Mouse (Mus musculus): ENCODE results near the gene Itfg2.

The Itfg2 gene

DNA sequence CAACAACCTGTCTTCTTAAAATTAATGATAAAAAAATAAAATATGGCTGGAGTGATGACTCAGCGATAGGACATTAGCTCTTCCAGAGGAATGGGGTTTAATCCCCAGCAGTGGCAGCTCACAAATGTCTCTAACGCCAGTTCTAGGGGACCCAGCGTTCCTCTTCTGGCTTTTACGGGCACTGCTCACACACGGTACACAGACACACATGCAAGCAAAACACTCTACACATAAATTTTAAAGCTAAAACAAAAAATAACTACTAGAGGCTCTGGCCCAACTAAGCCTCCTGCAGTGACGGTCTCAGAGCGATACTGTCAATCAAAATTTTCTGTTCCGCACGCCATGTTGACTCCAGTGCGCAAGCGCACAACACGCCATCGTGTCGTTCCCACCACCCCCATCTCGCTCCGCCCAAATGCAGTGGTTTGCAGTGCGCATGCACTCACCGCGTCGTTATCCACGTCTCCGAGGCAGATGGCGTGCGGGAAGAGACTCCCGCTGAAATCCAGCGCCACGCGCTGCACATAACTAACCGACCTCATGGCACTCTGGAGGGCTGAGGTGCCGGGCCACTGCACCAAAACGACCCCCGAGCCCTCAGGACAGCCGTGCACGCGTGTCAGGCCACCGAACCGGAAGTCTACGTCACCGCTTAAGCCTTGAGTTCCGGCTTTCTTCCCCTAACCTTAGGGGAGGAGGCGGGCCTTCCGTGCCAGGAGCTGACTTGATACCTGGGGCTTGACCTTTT is at the start of gene Itfg2:
Gene Itfg2, minus strand, starts transcription at position 663 of the 751 bp plus-strand sequence.
- peak; percentile 98 for DNase-seq (ENCODE audit: low spot score)

DNA sequence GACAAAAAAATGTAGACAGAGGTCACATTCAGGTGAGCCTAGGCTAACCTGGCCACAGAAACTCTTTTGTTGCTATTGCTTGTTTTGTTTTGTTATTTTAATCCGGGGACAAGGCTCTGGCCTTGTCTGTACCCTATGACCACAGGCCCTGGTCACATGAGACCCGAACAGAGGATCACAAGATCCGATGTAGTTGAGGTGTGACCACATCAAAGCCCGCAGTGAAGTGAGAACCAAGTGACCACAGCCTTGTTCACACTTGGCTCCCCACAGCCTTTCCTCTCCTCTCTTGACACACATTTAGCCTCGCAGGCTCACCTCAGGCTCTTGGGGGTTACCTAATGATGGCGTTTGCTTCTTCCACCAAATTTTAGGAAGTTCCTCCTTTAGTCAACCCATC is 49.4 kb upstream of the Itfg2 start:
- no peak for DNase-seq (ENCODE audit: low spot score)

DNA sequence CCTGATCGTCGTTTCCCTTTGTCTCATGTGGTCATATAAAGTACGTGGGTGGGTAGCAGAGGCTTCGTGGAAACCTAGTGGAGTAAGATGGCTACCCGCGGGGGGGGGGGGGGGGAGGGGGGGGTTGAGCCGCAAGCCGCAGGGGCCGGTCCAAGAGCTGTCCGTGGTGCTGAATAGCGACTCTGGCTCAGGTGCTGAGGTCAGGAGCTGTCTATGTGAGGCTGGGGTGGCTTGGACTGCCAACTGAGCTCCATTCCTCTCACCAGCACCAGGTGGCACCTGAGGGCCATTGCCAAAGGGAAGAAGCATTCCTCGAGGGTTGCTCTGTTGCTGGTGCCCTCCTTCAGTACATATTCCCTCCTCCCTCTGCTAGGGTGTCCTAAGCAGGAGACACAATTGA is 44.7 kb upstream of the Itfg2 start:
- DNase-seq (ENCODE audit: low spot score) = peak; percentile 69

DNA sequence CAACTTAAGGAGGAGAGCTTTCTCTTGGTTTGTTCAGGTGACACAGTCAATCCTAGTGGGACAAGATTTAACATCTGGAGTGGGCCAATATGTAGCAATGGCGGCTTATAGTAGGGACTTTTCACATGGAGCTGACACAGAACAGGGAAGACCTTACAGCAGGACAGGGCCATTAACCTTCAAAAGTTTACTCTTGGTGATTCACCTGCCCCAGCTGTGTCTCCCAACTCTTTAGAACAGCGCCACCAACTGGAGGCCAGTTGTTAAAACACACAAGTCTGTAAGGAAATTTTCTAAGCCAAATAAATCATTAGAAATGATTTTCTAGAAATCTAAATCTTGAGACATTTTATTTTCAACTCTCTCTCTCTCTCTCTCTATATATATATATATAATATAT is 42.6 kb upstream of the Itfg2 start:
- DNase-seq (ENCODE audit: low spot score) = no peak

DNA sequence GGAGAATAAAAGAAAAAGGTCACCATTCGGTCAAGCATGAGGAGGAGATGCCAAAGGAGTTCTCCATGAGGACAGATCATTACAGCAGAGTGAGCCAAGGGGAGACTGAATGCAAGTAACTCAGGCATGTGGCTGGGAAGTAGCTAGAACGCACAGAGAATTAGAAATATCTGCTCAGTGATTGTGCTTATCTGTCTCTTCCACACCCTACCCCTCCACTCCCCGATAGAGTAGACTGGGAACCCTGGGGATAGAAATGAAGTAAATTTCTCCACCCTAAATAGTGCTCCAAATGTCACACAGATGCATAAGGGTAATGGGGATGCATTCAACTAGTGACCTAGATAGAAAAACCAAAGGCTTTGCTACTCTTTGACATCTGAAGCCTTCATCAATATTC is 41.8 kb upstream of the Itfg2 start:
- no peak for DNase-seq (ENCODE audit: low spot score)

DNA sequence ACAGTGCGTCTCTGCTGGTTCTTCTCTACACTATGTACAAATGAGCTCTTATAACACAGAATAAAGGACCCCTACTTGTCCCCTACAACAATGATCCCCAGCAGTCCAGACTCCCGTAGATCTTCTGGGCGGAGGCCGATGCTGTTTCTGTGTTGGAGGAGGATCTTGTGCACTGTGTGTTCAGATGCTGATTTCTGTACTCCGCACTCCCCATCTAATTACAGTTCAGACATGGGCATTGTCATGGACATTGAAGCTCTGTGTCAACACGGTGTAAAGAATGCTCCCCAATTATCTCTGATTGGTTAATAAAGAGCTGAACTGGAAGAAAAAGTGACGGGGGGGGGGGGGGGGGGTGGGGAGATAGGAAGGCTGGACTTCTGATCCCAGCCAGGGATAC is 41.3 kb upstream of the Itfg2 start:
- DNase-seq (ENCODE audit: low spot score) = no peak

DNA sequence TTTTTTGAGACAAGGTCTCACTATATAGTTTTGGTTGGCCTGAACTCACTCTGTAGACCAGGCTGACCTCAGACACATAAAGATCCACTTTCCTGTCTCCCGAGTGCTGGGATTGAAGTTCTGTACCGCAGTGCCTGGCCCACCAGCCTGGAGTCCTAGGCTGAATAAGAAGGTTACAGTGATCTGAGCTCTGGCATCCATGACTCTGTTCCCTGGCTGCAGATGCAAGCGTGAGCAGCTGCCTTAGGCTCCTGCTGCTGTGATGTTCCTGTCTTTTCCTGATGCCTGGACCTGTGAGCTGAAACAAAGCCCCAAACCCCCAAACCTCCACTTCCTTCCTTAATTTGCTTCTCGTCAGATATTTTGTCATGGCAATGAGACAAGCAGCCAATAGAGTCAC is 40.3 kb upstream of the Itfg2 start:
- no peak for DNase-seq (ENCODE audit: low spot score)

DNA sequence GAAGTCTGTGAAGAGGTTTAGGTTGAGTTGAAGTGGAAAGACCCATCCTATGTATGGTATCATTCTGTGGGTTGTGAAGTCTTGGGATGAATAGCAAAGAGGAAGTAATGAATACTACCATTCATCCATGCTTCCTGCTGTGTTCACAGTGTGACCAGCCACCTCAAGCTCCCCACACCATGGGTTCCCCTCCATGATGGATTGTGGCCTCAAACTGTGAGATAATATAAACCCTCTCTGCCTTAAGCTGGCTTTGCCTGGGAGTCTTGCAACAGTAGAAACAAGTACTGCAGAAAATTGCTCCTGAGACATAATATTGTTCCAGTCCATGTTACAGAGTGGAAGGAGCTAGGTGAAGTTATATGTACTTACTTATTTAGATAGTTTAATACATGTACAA is 36.9 kb upstream of the Itfg2 start:
- DNase-seq (ENCODE audit: low spot score) = no peak

DNA sequence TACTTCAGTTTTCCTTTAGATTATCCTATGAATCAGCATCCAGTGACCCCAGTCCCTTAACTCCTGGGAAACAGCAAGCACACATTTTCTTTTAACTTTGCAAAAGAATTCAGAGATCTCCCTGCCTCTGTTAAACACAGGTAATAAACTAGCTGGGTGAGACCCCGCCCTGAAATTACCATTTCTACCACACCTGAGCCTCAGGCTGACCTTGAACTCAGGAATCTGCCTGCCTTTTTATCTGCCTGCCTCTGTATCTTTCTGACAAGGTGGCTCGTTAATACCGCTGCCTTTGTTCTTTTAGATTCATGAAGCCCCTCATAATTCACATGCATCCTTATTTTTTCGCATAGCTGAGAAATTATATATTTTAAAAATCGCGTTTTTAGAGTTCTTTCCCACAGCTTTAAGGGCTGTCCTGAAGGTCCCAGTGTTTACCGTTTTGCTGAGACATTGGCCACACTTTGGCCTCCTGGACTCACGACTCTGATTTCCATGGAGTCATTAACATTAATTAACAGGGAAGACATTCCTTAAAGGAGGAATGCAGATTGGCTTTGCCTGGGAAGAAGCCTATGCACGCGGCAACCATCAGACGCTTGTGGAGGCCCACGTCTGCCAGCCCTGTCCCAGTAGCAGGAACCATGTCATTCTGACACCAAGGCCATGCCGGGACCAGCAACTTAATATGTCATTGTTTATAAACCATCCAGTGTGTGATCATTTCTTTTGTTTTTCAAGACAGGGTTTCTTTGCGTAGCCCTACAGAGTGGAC is 36.2 kb upstream of the Itfg2 start:
- no peak for DNase-seq (ENCODE audit: low spot score)

DNA sequence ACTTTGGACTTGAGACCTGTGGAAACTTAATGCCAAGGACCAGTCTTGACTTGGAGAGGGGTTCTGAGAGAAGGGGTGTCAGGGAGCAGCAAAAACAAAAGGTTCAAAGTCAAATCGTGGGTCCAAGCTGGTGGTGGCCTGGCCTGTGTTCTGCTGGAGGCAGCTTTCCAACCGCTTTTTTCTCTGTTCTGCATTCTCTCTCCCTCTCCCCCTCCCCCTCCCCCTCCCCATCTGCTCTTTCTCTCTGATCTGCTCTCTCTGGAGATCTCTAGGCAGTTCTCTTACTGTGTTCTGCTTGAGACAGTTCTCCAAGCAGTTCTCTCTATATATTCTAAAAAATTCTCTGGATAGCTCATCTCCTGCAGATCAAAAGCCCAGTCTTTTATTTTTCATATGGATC is 35.6 kb upstream of the Itfg2 start:
- DNase-seq (ENCODE audit: low spot score) = no peak

DNA sequence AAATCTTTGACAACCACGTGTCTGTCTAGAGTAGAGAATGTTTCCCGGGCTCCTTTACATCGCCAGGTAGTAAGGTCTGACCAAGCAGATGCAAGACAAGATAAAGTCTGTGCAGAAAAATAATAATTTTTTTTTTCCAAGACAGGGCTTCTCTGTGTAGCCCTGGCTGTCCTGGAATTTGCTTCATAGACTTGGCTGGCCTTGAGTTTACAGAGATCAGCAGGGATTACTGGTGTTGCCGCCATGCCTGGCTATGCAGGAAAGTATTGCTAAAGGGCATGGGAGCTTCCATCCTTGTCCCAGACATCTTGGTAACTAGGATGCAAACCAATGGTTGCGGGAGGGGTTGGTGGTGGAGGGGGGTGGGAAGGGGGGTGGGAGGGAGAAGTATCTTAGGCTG is 32.5 kb upstream of the Itfg2 start:
- no peak for DNase-seq (ENCODE audit: low spot score)

DNA sequence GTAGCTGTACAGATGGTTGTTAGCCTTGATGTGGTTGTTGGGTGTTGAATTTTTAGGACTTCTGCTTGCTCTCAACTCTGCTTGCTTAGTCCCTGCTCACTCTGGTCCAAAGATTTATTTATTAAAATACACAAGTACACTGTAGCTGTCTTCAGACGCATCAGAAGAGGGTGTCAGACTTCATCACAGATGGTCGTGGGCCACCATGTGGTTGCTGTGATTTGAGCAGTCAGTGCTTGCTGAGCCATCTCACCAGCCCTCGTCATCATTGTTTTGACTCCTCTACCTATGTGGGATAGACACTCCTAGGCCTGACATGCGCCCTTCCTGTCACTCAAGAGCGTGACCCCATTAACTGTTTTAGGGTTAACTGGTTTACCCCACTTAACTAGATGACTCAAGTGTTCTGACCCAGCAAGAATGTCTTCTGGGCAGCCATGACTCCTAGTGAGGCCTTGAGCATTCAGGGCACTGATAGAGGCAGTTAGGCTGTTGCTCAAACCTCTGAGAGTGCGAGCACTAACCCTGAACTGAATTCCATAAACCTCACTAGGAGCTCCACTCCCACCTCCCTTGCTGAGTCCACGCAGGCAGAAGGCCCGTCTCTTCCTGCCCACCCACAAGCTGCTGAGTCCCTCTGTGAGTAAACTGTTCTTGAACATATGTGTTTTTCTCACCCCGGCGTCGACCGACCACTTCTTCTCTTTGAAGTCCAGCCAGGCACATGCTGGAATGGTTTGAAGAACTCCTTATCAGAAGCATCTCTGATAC is 31.3 kb upstream of the Itfg2 start:
- no peak for DNase-seq (ENCODE audit: low spot score)

DNA sequence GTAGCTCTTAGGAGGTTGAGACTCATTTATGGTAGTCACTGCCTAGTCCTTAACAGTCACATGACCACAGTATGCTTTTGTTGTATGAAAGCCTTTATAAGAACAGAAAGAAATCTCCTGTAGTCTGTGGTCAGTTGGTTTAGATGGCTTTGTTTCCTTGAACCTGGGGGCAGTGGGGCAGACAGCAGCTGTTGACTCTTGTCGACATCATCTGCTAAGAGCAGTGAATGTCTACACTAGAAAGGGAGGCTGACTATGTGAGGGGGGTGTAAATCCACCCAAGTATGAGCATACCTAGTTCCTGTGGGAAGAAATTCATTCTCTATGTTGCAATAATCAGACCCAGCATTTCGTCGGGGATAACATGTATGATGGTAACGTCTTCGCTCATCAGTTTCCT is 22.3 kb upstream of the Itfg2 start:
- no peak for DNase-seq (ENCODE audit: low spot score)

DNA sequence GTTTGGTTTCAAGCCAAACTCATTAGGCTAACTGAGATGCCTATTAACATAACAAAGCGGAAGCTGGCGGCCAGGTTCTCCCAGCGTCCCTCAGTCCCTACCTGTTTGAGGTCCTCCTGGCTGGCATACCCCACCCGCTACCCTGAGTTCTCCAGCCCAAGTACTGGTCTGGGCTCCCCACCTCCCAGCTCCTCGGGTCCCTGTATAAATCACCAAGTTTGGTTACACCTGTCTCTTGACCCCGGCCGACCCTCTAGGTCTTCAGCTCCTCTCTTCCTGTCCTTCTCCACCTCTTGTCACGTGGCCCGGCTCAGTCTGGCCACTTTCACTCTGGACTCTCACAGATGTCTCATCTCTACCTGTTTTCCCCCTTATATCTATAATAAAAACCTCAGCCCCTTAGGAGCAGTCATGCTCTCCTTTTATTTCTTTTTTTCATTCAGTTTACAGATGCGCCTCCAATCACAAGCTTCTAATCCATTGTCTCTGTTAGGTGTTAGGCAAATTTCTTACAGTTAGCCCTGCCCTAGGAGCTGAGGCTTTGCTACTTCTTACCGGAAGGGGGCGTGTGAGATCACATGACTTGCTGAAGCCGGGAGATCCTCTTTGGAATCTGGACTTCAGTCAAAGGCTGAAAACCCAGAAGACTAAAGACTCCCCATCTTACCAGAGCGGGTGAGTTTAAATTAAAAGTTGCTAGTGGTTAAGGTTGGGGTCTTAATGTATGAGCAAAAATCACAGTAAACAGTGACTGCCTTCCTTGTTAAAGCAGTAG is 21.2 kb upstream of the Itfg2 start:
- peak; percentile 79 for DNase-seq (ENCODE audit: low spot score)

DNA sequence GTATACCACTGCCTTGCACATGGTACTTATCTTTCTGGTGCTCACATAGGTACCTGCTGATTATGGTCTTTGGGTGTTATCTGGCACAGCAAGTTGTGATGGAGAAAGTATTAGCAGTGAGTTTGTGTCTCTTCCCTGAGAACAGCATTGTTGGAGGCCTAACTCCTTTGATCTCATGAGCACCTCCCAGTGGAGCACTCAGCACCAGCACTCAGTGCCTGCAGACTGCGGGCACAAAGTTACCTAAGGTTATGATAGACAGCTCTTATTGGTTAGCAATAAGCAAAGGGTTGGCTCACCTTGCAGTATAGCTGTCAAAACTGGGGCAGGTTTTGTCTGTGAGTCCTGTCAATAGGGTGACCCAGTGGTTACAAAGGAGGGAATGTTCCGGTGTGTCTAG is 15.5 kb upstream of the Itfg2 start:
- no peak for DNase-seq (ENCODE audit: low spot score)

DNA sequence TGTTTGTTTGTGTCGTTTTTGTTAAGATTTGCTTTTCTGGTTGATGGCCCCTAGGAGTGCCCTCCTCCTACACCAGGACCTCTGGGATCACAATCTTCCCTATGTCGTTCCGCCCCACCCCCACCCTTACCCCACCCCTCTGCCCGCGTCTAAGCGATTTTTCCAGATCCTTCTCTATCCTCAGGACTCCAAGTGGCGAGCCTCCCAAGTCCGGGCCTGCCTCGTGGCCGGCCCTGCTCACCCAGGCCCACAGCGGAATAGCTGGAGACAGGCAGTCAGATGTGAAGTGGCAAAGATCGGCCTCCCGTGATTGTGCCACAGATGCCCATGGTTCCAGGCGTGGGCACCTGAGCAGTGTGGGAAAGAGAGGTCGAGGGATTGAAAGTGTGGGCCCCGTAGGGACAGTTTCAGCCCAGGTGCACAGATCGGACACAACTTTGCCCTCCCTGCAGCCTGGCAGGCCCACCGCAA is 14.2 kb upstream of the Itfg2 start:
- no peak for DNase-seq (ENCODE audit: low spot score)

DNA sequence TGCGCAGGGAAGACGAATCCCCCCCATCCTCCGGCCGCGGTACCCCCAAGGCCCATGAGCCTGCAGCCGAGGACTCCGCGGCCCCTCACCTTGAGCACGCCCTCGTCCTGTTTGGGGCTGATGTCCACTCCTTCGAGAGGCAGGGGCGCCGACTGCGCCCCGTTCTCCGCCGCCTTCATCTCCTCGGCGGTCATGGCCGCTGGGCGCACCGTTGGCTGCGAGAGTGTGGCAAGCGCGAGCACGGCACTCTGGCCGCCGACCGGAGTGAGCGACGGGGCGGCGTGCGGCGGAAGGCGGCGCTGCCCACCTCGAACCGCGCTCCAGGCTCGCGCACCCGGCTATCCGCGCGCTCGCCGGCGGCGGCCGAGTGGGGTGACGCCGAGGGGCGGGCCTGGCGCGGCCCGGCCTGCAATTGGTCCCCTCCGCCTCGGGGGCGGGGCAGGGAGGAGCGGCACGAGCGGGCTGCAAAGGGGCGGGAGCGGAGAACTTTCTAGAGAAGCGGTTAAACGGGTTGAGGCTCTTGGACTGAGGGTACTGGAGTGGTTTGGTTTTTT is 13.7 kb upstream of the Itfg2 start, which contains the start of gene Fkbp4:
Gene Fkbp4, minus strand, starts transcription at position 361 of the 554 bp plus-strand sequence.
- peak; percentile 96 for DNase-seq (ENCODE audit: low spot score)

DNA sequence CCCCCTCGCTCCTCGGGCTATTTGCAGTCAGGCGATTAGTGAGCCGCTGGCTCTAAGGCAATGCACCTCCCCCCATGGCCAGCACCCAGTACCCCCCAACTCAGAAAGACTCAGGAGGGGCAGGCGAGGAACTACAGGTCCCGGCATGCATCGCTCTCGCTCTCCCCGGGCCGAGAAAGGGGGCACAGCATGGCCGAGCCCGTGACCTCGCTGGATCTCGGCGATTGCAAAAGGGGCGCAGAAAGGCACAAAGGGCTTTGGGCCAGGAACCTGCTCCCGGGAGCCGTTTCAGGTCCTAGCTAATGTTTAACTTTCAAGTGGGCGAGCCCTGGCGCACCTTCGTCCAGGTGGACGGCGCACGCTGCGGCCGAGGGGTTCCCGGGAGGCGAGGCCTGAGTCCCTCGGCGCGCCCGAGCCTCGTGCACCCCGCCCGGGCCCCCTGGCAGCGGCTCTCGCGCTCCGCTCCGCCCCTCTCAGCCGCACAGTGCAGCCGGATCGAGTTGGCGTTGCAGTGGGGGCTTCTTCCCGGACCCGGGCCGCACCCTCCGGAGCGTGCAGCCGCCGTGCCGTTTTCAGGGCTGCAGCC is 13.1 kb upstream of the Itfg2 start:
- DNase-seq (ENCODE audit: low spot score) = peak; percentile 78

DNA sequence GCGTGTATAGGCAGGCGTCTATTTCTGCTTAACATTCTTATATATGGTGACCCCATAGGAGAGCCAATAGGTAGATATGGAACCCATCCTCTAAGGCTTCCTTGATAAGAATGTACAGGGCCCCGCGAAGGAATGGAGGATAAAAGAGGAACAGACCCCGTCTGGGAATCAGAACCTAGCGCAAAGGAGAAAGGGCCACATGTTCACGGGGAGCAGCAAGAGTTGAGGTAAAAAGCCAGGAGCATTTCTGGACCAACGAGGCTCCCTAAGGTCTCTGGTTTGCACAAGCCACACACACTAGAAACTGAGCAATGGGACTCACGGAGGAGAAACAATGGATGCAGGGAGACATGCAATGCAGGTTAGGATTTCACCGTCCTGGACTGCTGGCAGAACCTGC is 12.6 kb upstream of the Itfg2 start:
- DNase-seq (ENCODE audit: low spot score) = no peak

DNA sequence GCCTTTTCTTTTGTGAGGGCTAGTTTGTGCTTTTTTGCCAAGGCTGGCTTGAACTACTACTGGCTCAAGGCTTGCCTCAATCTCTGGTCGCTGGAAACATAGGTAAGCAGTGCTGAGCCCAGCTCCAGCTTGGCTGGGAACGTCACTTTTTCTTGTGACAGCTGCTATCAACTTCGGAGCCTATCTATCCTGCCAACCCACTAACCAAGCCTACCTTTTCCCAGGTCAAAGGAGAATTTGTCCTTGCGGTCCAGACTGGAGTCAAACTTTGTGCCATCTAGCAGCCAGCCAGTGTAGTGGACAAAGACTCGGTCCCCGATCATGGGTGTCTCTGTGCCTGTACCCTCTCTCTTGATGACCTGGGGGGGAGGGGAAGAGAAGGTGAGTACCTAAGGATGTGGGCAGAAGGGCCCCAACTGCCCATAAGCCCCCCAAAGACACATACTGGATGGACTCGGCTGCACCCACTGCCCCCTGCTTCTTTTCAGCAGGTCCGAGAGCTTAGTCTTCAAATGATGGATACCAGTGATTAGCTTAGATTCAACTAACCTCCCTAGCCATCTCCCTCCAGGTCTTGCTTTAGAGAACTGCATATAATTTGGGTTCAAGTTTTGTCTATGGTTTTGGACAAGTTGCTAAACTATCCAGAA is 11.8 kb upstream of the Itfg2 start:
- DNase-seq (ENCODE audit: low spot score) = no peak

DNA sequence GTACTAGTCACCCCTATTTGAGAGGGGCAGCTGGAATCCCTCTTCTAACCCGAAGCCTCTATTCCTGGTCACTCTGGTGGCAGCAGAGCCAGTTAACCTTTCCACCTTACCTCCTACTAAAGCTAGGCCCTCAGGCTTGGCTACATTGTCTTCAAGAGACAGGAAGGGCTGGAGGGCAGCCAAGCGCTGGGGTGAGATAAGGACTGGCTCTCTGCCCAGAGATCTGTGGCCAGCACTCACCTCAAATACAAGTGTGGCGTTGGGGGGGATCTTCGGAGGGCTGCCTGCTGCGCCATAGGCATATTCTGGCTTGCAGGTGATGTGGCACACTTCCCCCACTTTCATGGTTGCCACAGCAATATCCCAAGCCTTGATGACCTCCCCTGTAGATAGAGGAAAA is 10.7 kb upstream of the Itfg2 start:
- DNase-seq (ENCODE audit: low spot score) = no peak
